Mouse (Mus musculus) thymus, postnatal 0 days (tissue): ENCODE measurements around the gene Chrna9. TPM values are rescaled to one million over a fixed set of nuclear protein-coding genes. Genes with fewer than 3 reads are reported as not detected.

ENCODE experiments used
- DNase-seq: peaks from one replicate; pipeline ENCODE4 v3.0.0-alpha.2; 2015; ENCODE audit warnings: low spot score
- polyA plus RNA-seq: library from polyadenylated mRNA; unstranded; fragments of >200 nt; fragmentation: Nextera tagmentation; extraction: Ambion mirVana; gene quantifications from 2 replicates; pipeline ENCODE4 v1.2.1, GENCODE M21; 2015

The Chrna9 gene
- 244 and 286 TPM in 2 replicates for polyA plus RNA-seq

- peak; percentile 67 for DNase-seq
Measured at GRCm38 (mm10) chr5:65934783-65935182, at the start of gene Chrna9. Gene Chrna9 (plus strand): TSS chr5:65934921.

DNA sequence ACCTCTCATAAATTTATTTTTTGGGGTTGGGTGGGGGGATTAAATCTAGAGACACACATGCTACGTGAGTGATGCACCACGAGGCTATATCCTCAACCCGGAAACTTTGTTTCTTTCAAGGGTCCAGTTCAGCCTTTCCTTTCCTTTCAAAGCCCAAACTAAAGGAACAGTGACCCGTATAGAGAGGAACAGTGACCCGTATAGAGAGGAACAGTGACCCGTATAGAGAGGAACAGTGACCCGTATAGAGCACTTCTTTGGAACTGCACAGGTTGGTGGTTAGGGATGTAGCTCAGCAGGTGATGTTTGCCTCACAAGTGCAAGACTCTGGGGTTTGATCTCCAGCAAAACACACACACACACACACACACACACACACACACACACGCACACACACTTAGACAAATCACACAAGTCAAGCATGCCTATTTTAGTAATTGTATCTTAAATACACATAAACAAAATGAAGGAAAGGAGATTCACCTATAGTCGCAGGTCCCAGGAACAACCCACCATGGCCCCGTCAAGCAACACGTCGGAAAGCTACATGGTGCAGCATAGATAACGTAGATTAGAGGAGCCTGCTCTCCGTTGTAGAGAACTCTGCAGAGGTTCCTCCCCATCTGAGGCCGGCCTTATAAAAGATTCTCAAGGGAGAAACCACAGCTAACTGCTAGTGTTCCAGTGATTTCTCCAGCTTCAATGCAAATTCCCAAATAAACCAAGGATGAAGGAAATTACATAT lies 48.9 kb upstream of the Chrna9 start:
- DNase-seq, result no peak

GRCm38 (mm10) chr5:65888102-65888501 lies 46.6 kb upstream of the Chrna9 start:
- DNase-seq, result no peak

DNA sequence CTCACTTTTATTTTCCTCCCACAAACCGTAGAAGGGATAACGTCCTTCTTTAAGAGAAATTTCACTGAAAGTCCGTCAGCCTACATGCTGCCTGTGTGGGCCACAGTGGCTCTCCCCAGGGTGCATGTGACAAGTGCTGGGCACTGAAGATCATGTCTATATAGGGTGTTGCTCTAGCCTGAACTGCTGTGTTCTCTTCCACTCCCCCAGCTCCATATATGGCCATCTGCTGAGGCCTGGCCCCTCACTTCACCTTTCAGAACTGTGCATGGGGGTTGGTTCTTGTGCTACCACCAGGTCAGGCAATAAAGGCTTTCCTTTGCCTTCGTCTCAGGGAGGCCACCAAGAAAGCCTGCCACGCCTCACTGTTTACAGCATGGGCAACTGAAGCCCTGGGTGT lies 45.7 kb upstream of the Chrna9 start:
- no peak for DNase-seq

DNA sequence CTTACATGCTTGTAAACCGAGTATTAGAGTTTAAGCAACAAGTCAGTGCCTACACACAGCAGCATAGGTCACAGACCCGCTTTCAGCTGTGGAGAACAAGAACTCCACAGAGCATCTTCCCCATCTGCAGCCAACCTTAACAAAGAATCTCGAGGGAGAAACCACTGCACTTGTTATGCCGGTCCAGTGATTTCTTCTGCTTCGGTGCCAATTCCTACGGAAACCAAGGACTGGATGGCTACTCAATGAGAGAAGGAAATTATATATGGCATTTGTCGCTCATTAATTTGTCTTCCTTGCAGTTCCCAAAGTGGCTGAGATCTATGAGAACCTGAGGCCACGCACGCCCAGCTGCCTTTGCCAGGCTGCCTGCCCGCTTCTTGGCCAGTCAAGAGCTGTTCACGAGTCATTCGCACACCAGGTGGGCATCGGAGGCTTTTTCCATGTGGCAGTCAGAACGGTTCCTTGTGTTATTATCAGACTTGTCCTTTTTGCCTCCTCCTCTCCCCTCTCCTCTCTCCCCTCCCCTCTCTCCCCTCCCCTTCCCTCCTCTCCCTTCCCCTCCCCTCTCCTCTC lies 43.4 kb upstream of the Chrna9 start:
- DNase-seq, result no peak

DNA sequence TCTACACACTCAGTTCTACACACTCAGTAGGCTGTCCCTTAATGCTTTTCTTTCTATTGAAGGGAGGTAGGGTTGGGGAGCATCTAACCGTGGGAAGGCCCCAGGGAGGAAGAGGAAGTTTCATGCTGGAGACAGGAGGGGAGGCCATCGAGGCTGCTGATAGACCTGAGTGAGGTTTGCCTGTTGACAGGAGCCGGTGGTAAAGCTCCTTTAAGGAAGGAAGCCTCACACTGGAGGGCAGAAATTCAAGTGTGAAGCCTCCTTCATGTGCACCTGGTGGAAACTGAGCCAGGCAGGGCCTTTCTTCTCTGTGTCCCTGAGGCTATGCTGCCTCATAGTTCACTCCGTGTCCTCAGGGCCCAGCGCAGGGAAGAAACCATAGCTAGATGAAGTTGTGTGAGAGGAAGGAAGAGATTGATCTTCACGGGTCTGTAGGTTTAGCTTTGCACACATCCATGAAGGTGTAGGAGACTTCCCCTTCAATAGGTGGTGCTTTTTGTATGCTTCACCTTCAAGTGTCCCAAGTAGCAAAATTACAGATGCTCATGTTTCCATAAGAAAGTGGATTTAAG lies 39.5 kb upstream of the Chrna9 start:
- DNase-seq, result peak; percentile 56

DNA sequence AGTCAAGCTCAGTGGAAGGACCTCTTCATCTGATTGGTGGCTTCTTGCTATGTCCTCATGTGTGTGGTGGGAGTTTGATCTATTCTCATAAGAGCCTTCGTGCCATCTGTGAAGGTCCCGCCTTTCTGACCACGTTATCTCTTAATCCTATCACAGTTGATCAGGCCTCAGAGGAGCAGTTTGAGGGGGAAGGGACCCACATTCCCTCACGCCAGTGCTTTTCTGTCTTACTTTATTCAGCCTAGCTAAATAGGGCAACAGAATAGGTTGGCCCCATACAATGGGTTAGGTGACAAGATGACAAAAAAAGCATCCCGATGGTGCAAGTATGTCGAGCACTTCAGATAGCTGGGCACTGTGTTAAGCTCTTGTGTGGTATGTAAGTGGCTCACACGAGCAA lies 39.0 kb upstream of the Chrna9 start:
- DNase-seq, result no peak

GRCm38 (mm10) chr5:65897731-65898130 lies 37.0 kb upstream of the Chrna9 start:
- peak; percentile 67 for DNase-seq

GRCm38 (mm10) chr5:65898683-65899082 lies 36.0 kb upstream of the Chrna9 start:
- DNase-seq, result no peak

- DNase-seq, result no peak
Measured at GRCm38 (mm10) chr5:65900113-65900512, 34.6 kb upstream of the Chrna9 start.

GRCm38 (mm10) chr5:65900862-65901265 lies 33.9 kb upstream of the Chrna9 start:
- peak; percentile 92 for DNase-seq

GRCm38 (mm10) chr5:65901868-65902418 lies 32.8 kb upstream of the Chrna9 start:
- no peak for DNase-seq

DNA sequence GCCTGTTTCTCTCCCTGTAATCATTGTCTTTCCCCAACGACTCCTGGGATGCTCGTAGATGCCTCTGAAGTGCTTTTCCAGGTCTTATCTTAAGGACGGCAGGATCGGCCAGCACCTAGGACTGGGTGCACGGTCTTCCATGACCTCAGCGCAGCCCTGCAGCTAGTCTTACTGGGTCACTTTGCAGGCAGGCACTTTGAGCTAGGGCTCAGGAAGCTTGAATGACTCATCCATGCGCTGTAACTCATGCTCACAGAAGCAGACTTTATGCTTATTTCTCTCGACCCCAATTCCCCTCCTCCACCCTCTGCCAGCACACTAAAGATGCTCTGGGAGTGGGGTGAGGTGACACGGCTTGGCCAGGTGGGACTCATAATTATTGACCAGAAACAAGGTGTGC lies 31.9 kb upstream of the Chrna9 start:
- DNase-seq, result no peak

GRCm38 (mm10) chr5:65904476-65904875 lies 30.2 kb upstream of the Chrna9 start:
- no peak for DNase-seq

DNA sequence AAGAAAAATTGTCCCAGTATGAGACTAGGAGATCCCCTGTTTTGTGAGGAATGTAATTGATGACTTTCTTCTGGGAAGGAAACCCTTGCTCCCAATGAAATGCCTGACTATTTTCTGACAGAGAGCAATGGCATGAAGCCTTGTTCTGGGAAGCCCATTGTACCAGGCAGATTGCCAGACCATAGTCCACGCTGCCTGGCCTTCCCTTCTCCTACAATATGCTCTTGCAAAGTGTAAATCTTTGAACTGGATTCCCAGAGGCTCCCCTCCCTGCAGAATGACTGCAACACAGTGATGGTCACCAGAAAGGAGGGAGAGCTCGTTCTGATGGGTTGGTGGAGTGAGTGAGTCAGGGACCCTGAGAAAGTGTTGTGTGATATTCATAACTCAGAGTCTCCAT lies 26.0 kb upstream of the Chrna9 start:
- DNase-seq, result no peak

DNA sequence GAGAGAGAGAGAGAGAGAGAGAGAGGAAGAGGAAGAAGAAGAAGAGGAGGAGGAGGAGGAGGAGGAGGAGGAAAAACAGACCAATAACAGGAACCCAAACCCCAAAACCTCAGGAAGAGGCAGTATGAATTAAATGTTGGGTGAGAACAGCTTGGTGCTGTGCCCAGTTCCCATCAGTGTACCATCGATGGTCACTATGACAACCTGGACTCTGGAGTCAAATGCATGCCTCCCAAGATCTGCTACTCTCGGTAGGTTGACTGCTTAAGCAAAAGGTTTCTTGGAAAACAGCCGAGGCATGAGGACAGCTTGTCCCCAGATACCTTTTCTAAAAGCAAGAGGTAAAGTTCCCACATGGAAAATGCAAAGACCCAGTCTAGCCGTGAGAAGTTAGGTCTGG lies 25.4 kb upstream of the Chrna9 start:
- no peak for DNase-seq

- DNase-seq, result peak; percentile 93
Measured at GRCm38 (mm10) chr5:65910398-65910797, 24.3 kb upstream of the Chrna9 start.

GRCm38 (mm10) chr5:65911676-65912075 lies 23.0 kb upstream of the Chrna9 start:
- DNase-seq, result peak; percentile 66

DNA sequence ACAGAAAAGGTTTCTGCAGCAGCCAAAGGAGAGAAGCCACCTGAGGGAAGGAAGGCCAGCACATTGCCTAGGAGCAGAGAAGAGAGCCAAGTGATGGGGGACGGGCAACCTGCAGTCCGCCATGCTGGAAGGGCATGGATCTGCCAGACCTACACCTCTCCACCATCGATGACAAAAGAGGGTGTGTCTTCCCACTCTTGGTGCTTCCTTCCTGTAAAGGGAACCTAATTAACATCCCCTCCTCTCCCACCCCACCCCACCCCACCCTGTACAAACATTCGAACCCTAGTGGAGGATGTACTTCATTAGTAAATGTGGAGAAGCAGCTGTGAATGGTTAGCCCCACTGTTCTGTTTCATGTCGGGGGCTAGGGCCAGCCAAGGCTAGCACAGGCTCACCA lies 22.5 kb upstream of the Chrna9 start:
- peak; percentile 45 for DNase-seq

- no peak for DNase-seq
Measured at GRCm38 (mm10) chr5:65913126-65913525, 21.6 kb upstream of the Chrna9 start.

DNA sequence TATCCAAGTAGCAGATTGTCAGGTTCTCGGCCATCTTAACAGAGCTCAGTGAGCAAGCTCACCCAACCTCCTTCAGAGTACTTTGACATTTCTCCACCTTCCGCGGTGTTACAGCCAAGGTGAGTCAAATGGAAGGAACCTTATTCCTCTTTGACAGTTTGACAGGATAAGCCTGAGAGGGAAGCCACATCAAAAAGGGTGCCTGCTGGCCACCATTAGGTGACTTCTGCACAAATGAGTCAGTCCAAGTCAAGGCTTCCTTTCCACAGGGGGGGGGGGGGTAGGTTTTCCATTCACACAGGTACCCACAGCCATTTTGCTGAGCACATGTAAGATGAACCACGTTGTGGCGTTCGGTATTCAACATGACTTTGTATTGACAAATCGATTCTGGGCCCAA lies 20.4 kb upstream of the Chrna9 start:
- no peak for DNase-seq

- DNase-seq, result no peak
Measured at GRCm38 (mm10) chr5:65916930-65917329, 17.8 kb upstream of the Chrna9 start.
